Mouse (Mus musculus) A20 (cell line): ENCODE measurements around the gene Fam126b.
"Not testable (repeated sequence)": the region's sequence is repeated elsewhere in the genome, so short reads cannot be mapped to it uniquely, and the experiment has no call there.

Experiments
- DNase-seq: peaks from one replicate; pipeline ENCODE4 v3.0.0-alpha.2; 2011; ENCODE audit warnings: low read depth, low spot score

Fam126b gene

GRCm38 (mm10) chr1:58570437-58570836 lies 15.7 kb downstream of the Fam126b start:
- DNase-seq: no peak

GRCm38 (mm10) chr1:58568456-58569130 lies 17.5 kb downstream of the Fam126b start:
- DNase-seq: no peak

- no peak for DNase-seq
These were observed 19.5 kb downstream of the Fam126b start for GRCm38 (mm10) chr1:58566621-58567020.

- DNase-seq: no peak
These were observed 21.1 kb downstream of the Fam126b start for GRCm38 (mm10) chr1:58564981-58565380.

- DNase-seq: peak; percentile 68
These were observed 23.7 kb downstream of the Fam126b start for GRCm38 (mm10) chr1:58562455-58562854.

- not testable (repeated sequence) for DNase-seq
These were observed 25.8 kb downstream of the Fam126b start for GRCm38 (mm10) chr1:58560370-58560769.

GRCm38 (mm10) chr1:58541386-58541785 lies 44.7 kb downstream of the Fam126b start:
- no peak for DNase-seq

GRCm38 (mm10) chr1:58507249-58507648 lies 78.9 kb downstream of the Fam126b start:
- DNase-seq: no peak

GRCm38 (mm10) chr1:58504577-58505254 lies 81.4 kb downstream of the Fam126b start, which contains the start of gene Orc2:
TSS of gene Orc2 (minus strand) at chr1:58505109.
- DNase-seq: peak; percentile 95

- DNase-seq: peak; percentile 53
These were observed 82.2 kb downstream of the Fam126b start for GRCm38 (mm10) chr1:58503793-58504370.

- DNase-seq: peak; percentile 16
These were observed 83.0 kb downstream of the Fam126b start for GRCm38 (mm10) chr1:58503134-58503533.

GRCm38 (mm10) chr1:58498758-58499157 lies 87.4 kb downstream of the Fam126b start:
- peak; percentile 35 for DNase-seq

- DNase-seq: no peak
These were observed 88.4 kb downstream of the Fam126b start for GRCm38 (mm10) chr1:58497678-58498077.

- DNase-seq: no peak
These were observed 90.5 kb downstream of the Fam126b start for GRCm38 (mm10) chr1:58495603-58496002.

- no peak for DNase-seq
These were observed 103.5 kb downstream of the Fam126b start for GRCm38 (mm10) chr1:58482647-58483046.

GRCm38 (mm10) chr1:58475662-58476061 lies 110.5 kb downstream of the Fam126b start:
- DNase-seq: peak; percentile 46
